Mouse (Mus musculus) cerebellum, adult 2 months (tissue): ENCODE results near the gene Nbl1.
A peak's percentile ranks its signal among the peaks of the same experiment; 100 is the strongest.

Experiments
- CTCF ChIP-seq: fragments of 200-500 bp; IDR thresholded peaks from 2 replicates; pipeline ENCODE4 v1.5.1; 2011; ENCODE audit warnings: low read depth, mild to moderate bottlenecking, control low read depth, low read length, moderate library complexity, borderline replicate concordance; ENCODE audit not compliant: insufficient read depth
- POLR2A ChIP-seq: fragments of 200-500 bp; IDR thresholded peaks from 2 replicates; pipeline ENCODE4 v1.6.1; 2011; ENCODE audit warnings: low read length, control low read depth, borderline replicate concordance; ENCODE audit not compliant: insufficient read depth

GRCm38 (mm10) chr4:139078313-139078712 lies 14.5 kb downstream of the Nbl1 start:
- TF ChIP-seq CTCF = peak; percentile 57; the same call in 1 of the 2 replicates
- no peak for TF ChIP-seq POLR2A
